Mouse (Mus musculus) liver, postnatal 0 days (tissue): ENCODE data around the gene Fam98a. TPM values are rescaled to one million over a fixed set of nuclear protein-coding genes. Genes with fewer than 3 reads are reported as not detected.

Experiments used
- ATAC-seq: fragments of 200-750 bp; cut with Nextera tagmentation; 2 replicates; pipeline ENCODE4 v1.8.0; 2017; ENCODE audit warnings: mild to moderate bottlenecking, moderate library complexity
- DNase-seq: peaks from one replicate; pipeline ENCODE4 v3.0.0-alpha.2; 2016
- H3K27ac ChIP-seq: fragments of 300-500 bp; sonication (generic); 2 replicates; pipeline ENCODE4 v1.5.1; 2014; ENCODE audit warnings: antibody characterized with exemption, moderate library complexity, mild to moderate bottlenecking, low read depth
- H3K27me3 ChIP-seq: fragments of 300-500 bp; sonication (generic); 2 replicates; pipeline ENCODE4 v1.6.1; 2014; ENCODE audit warnings: low read length, control low read depth, mixed read lengths; ENCODE audit not compliant: insufficient read depth
- H3K36me3 ChIP-seq: fragments of 300-500 bp; sonication (generic); replicated peaks from 2 replicates; pipeline ENCODE4 v1.6.1; 2014; ENCODE audit warnings: mild to moderate bottlenecking, control low read depth, low read length, moderate library complexity, mixed read lengths; ENCODE audit not compliant: insufficient read depth
- H3K4me1 ChIP-seq: fragments of 300-500 bp; sonication (generic); 2 replicates; pipeline ENCODE4 v1.6.1; 2014; ENCODE audit warnings: antibody characterized with exemption, mild to moderate bottlenecking, control low read depth; ENCODE audit not compliant: insufficient read depth
- H3K4me2 ChIP-seq: fragments of 300-500 bp; sonication (generic); 2 replicates; pipeline ENCODE4 v1.6.1; 2014; ENCODE audit warnings: low read depth, mild to moderate bottlenecking, low read length, moderate library complexity, mixed read lengths
- H3K4me3 ChIP-seq: fragments of 300-500 bp; sonication (generic); 2 replicates; pipeline ENCODE4 v1.5.1; 2014; ENCODE audit warnings: low read depth, low read length
- H3K9ac ChIP-seq: fragments of 300-500 bp; sonication (generic); replicated peaks from 2 replicates; pipeline ENCODE4 v1.6.1; 2014; ENCODE audit warnings: mild to moderate bottlenecking, moderate library complexity
- H3K9me3 ChIP-seq: fragments of 300-500 bp; sonication (generic); 2 replicates; pipeline ENCODE4 v1.6.1; 2016; ENCODE audit warnings: mild to moderate bottlenecking, control low read depth, low read length, mixed read lengths
- CTCF ChIP-seq: sonication (generic); IDR thresholded peaks from 2 replicates; pipeline ENCODE4 v1.5.1; 2016; ENCODE audit warnings: antibody characterized with exemption, low read depth
- EP300 ChIP-seq: IDR thresholded peaks from 2 replicates; pipeline ENCODE4 v1.6.1; 2016; ENCODE audit warnings: antibody characterized with exemption, low read depth, mild to moderate bottlenecking
- WGBS: fragments of 180-500 bp; shearing (Covaris S2); extraction: QIAGEN DNeasy Blood & Tissue Kit; methylation state at CpG from one replicate; pipeline ENCODE4 v1.1.7; 2014; ENCODE audit not compliant: insufficient replicate concordance; 5-methylcytosine and 5-hydroxymethylcytosine counted together
- polyA plus RNA-seq: library from polyadenylated mRNA; unstranded; fragments of >200 nt; fragmentation: Nextera tagmentation; extraction: Ambion mirVana; gene quantifications from 2 replicates; pipeline ENCODE4 v1.2.1, GENCODE M21; 2015

Gene Fam98a
- polyA plus RNA-seq, 1 experiment from 2014 or later, result 10.7 TPM

DNA sequence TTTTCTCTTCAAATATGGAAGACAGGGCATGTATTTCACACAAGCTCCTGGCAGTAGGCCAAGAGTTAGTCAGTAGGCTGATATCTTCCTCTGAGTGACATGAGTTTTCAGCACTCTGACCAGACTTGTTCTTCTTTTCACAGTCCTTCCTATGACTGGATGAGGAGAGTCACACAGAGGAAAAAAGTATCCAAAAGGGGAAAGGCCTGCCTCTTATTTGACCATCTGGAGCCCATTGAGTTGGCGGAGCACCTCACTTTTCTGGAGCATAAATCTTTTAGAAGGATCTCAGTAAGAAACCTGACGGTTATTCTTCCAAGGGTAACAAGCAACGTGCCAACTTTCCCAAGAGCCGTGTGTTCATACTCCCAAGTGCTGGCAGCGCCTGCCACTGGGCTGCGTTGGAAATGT is 53.5 kb downstream of the Fam98a start:
- no peak for ATAC-seq
- H3K27me3 ChIP-seq, result no peaks in the 10 kb centered on the region
- no peak overlapping the region for H3K27ac ChIP-seq
- 91% methylated on average over 6 of the region's 6 CpGs for WGBS
- H3K36me3 ChIP-seq, result no peaks in the 10 kb centered on the region
- no peak overlapping the region for H3K4me3 ChIP-seq
- no peaks in the 10 kb centered on the region for H3K9me3 ChIP-seq
- H3K4me1 ChIP-seq, result no peaks in the 10 kb centered on the region
- no peak overlapping the region for H3K4me2 ChIP-seq
- H3K9ac ChIP-seq, result no peak overlapping the region
- DNase-seq, result no peak
- TF ChIP-seq EP300 (no peak), CTCF (no peak)

DNA sequence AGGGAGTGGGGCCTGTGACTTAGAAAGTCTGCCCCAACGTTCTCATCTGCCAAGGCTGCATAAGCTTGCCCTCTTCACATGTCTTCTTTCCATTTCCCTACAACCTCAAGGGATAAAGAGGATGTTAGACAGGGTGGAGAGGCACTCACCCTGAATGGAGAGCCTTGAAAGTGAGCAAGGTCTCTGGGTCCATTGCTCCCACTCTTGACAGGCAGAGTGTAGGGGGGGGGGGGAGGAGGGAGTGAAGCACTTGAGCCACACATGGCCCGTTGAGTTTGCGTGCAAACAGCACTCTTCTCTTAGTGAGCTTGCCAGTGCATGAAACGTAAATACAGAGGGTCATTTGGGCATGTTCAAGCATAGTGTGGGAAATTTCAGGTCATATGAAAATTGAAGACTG is 56.5 kb downstream of the Fam98a start:
- Histone ChIP-seq H3K4me2 (no peak overlapping the region), H3K4me3 (no peak overlapping the region), H3K27me3 (no peaks in the 10 kb centered on the region), H3K4me1 (no peaks in the 10 kb centered on the region), H3K27ac (no peak overlapping the region), H3K36me3 (no peaks in the 10 kb centered on the region), H3K9ac (no peak overlapping the region), H3K9me3 (no peaks in the 10 kb centered on the region)
- WGBS, result 76% methylated on average over 4 of the region's 4 CpGs
- ATAC-seq (no peak), DNase-seq (no peak)
- TF ChIP-seq CTCF (no peak), EP300 (no peak)

Other genes starting within 250 kb of the Fam98a start
- 3.7 and 4.1 TPM in 2 replicates for gene Rasgrp3, start 116.0 kb downstream of the Fam98a start, polyA plus RNA-seq